Mouse (Mus musculus) heart, postnatal 10 days (tissue): ENCODE measurements around the gene Sin3b. TPM values are rescaled to one million over a fixed set of nuclear protein-coding genes. Genes with fewer than 3 reads are reported as not detected.

Source experiments
- DNase-seq, 2 experiments: peaks; one replicate each; pipeline ENCODE4 v3.0.0; 2021
- intact Hi-C: fragments of 180-260 bp; cut with DNase I; formaldehyde crosslinking; loops from one replicate; pipeline ENCODE4 v1.15.1; 2025
- microRNA-seq, 2 experiments: library from miRNA; unstranded; fragments of <30 nt; microRNA quantifications; one replicate each; pipeline ENCODE4 v1.2.0; 2022
- total RNA-seq, 2 experiments: library from RNA; stranded (reverse); gene quantifications; 2 replicates each; pipeline ENCODE4 v1.2.3; 2021

Sin3b gene
- total RNA-seq, 2 experiments from 2014 or later: 117 to 120 TPM

GRCm38 (mm10) chr8:72753165-72753564 lies 30.1 kb downstream of the Sin3b start:
- intact Hi-C loops: no loop called here
- no peak for DNase-seq

- DNase-seq: no peak
- intact Hi-C loops: no loop called here
Observed at GRCm38 (mm10) chr8:72753781-72754180, 30.7 kb downstream of the Sin3b start.

GRCm38 (mm10) chr8:72756031-72756430 lies 32.9 kb downstream of the Sin3b start:
- no peak for DNase-seq
- intact Hi-C loops: no loop called here

GRCm38 (mm10) chr8:72756771-72757390 lies 33.8 kb downstream of the Sin3b start:
- intact Hi-C loops: no loop called here
- no peak for DNase-seq

GRCm38 (mm10) chr8:72757426-72758195 lies 34.5 kb downstream of the Sin3b start:
- DNase-seq: no peak

GRCm38 (mm10) chr8:72758310-72758709 lies 35.2 kb downstream of the Sin3b start:
- intact Hi-C loops: no loop called here
- DNase-seq: no peak

More at GRCm38 (mm10) chr8:72757426-72758195, 34.5 kb downstream of the Sin3b start:
- intact Hi-C loops: no loop called here

- DNase-seq: no peak
- intact Hi-C loops: no loop called here
Observed at GRCm38 (mm10) chr8:72760216-72760615, 37.1 kb downstream of the Sin3b start.

GRCm38 (mm10) chr8:72761322-72762051 lies 38.4 kb downstream of the Sin3b start, which contains the start of gene F2rl3:
Gene F2rl3 (plus strand): TSS chr8:72761880.
- DNase-seq: peak; percentile 37 to 51
- intact Hi-C loops: no loop called here

GRCm38 (mm10) chr8:72762306-72762705 lies 39.2 kb downstream of the Sin3b start:
- no peak for DNase-seq
- intact Hi-C loops: no loop called here

GRCm38 (mm10) chr8:72765696-72766095 lies 42.6 kb downstream of the Sin3b start:
- intact Hi-C loops: no loop called here
- DNase-seq: no peak

GRCm38 (mm10) chr8:72766777-72767176 lies 43.7 kb downstream of the Sin3b start:
- intact Hi-C loops: no loop called here
- no peak for DNase-seq

GRCm38 (mm10) chr8:72777797-72778196 lies 54.7 kb downstream of the Sin3b start:
- intact Hi-C loops: no loop called here
- DNase-seq: no peak

GRCm38 (mm10) chr8:72780644-72781043 lies 57.6 kb downstream of the Sin3b start:
- intact Hi-C loops: no loop called here
- DNase-seq: no peak

- DNase-seq: no peak
Observed at GRCm38 (mm10) chr8:72801583-72801982, 78.5 kb downstream of the Sin3b start.

More at GRCm38 (mm10) chr8:72801583-72801982, 78.5 kb downstream of the Sin3b start:
- intact Hi-C loops: no loop called here

Small RNA genes within 50 kb of the gene (microRNA-seq; reads per million reads assigned to microRNA genes)
- 0 reads per million in 2 experiments for gene Gm26237

Other genes starting within 250 kb of the Sin3b start
- 10 to 100 TPM; 45.9 to 55.4 TPM for gene Cherp, start 248.1 kb upstream of the Sin3b start, total RNA-seq
- gene Slc35e1, start 230.7 kb upstream of the Sin3b start, total RNA-seq: 10 to 100 TPM; 32.8 to 34.8 TPM
- gene Med26, start 175.0 kb upstream of the Sin3b start, total RNA-seq: 1 to 10 TPM; 9.3 to 9.9 TPM
- 100 to 1,000 TPM; 120 to 122 TPM for gene Smim7, start 152.2 kb upstream of the Sin3b start, total RNA-seq
- gene Tmem38a, start 151.2 kb upstream of the Sin3b start, total RNA-seq: 100 to 1,000 TPM; 281 to 299 TPM
- gene Nwd1, start 76.6 kb upstream of the Sin3b start, total RNA-seq: under 1 TPM; 0.82 to 0.89 TPM
- 1 to 10 TPM; 3.1 to 4.3 TPM for gene F2rl3, start 38.6 kb downstream of the Sin3b start, total RNA-seq